Mouse (Mus musculus): Measurements from ENCODE around the gene Iqce.

- no peak for TF ChIP-seq CTCF (IDR thresholded peaks at IDR 0.05; ENCODE audit: borderline replicate concordance, control insufficient read depth, extremely low read depth, insufficient read depth, low read length, poor library complexity)
- no peak for TF ChIP-seq POLR2A (IDR thresholded peaks at IDR 0.05; ENCODE audit: control insufficient read depth, extremely low read depth, insufficient read depth, low read length, poor library complexity)
Observed at GRCm38 (mm10) chr5:140695987-140696386, 6.2 kb downstream of the Iqce start.
